Mouse (Mus musculus) C2C12 (cell line): ENCODE data around the gene Meis1.

Experiments used
- CEBPB ChIP-seq: IDR thresholded peaks from one replicate; pipeline ENCODE4 v1.6.1; 2011; ENCODE audit warnings: low read depth, mild to moderate bottlenecking, control low read depth, moderate library complexity
- CTCF ChIP-seq: IDR thresholded peaks from one replicate; pipeline ENCODE4 v1.5.1; 2011; ENCODE audit not compliant: control insufficient read depth, insufficient read depth, insufficient read length
- FOSL1 ChIP-seq: IDR thresholded peaks from one replicate; pipeline ENCODE4 v1.8.0; 2011; ENCODE audit warnings: mild to moderate bottlenecking, low read length; ENCODE audit not compliant: poor library complexity, insufficient read depth, severe bottlenecking

DNA sequence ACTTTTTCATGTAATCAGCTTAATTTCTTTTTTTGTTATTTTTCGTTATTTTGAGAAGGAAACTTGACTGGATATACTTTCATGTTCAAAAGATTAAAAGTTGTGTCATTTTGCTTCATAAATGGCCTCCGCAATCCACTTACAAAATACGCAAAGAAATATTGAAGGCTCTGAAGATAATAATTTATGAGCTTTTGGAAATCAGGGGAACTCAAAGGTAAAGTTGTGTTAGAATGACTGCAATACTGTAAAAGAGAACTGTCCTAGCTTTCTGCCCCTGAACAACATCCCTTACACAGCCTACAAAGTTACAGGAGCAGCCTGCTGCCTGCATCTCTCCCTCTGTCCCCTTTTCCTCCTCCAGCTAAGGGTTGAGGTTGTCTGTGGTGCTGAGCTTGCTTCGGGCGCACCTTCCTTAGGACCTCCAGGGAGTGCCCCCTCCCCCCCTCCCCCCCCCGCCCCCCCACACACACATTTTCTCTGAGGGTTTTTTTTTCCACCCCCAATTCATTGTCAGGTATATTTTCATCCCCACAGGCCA, 149.3 kb downstream of the Meis1 start:
- TF ChIP-seq CEBPB: no peak
- TF ChIP-seq CTCF: no peak
- TF ChIP-seq FOSL1: no peak
